Mouse (Mus musculus): ENCODE data around the gene B4galt4. TPM values are rescaled to one million over a fixed set of nuclear protein-coding genes. Genes with fewer than 3 reads are reported as not detected.
"Not testable (repeated sequence)": the region's sequence is repeated elsewhere in the genome, so short reads cannot be mapped to it uniquely, and the experiment has no call there.

Gene B4galt4
- total RNA-seq (2021), result 10 to 100 TPM; 32.9 to 34.2 TPM

GRCm38 (mm10) chr16:38742113-38742658, at the start of gene B4galt4:
Gene B4galt4 (plus strand): TSS chr16:38742264.
- DNase-seq (ENCODE audit: extremely low spot score in 1 of 2, low spot score in 1 of 2), result peak; percentile 70 to 83

DNA sequence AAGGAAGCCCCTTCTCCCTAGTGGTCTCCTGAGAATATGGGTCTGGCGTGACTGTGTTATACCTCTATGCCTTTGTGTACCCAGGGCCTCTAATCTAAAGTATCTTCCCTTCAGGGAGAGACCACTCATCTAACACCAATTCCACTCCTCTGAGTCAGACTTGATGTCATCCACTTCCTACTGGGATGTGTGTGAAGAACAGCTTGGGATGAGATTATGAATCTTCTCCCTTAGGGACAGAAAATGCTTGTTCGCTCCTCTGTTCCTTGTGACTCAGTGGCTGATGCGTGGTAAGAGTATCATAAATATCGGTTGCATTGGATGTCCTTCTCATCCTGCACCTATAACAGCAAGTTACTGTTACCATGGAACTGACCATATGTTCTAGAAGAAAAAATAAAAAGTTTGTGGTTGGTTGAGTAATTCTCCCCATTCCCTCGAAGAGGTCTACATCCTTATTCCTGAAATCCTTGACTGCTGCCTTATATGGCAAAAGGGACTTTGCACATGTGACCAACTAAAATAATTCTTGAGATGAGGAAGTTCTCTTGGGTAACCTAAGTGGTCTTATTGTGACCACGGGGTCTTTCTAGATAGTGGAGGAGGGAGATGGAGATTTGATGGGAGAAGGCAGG, 47.0 kb upstream of the B4galt4 start:
- no peak for DNase-seq (ENCODE audit: extremely low spot score in 1 of 2, low spot score in 1 of 2)

DNA sequence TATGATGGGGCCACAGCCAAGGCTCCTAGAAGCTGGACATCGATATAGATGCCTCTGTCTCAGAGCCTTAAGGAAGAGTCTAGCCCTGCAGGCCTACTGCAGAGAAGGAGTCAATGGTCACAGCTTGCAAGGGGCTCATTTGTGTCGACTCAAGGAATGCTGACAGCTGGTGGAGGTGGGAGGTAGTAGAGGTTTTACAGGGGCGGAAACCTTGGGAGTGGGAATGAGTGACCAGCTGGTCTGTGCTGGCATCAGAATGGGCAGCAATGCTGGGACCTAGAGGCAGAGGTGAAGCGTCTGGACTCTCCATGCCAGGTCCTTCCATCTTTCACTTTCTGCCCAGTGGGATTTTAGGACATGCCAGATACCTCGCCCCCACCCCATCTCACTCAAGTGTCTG, 46.5 kb upstream of the B4galt4 start:
- no peak for DNase-seq (ENCODE audit: extremely low spot score in 1 of 2, low spot score in 1 of 2)

GRCm38 (mm10) chr16:38697611-38698010, 44.5 kb upstream of the B4galt4 start:
- no peak for DNase-seq (ENCODE audit: extremely low spot score in 1 of 2, low spot score in 1 of 2)

GRCm38 (mm10) chr16:38700392-38701162, 41.5 kb upstream of the B4galt4 start:
- no peak for DNase-seq (ENCODE audit: extremely low spot score in 1 of 2, low spot score in 1 of 2)

DNA sequence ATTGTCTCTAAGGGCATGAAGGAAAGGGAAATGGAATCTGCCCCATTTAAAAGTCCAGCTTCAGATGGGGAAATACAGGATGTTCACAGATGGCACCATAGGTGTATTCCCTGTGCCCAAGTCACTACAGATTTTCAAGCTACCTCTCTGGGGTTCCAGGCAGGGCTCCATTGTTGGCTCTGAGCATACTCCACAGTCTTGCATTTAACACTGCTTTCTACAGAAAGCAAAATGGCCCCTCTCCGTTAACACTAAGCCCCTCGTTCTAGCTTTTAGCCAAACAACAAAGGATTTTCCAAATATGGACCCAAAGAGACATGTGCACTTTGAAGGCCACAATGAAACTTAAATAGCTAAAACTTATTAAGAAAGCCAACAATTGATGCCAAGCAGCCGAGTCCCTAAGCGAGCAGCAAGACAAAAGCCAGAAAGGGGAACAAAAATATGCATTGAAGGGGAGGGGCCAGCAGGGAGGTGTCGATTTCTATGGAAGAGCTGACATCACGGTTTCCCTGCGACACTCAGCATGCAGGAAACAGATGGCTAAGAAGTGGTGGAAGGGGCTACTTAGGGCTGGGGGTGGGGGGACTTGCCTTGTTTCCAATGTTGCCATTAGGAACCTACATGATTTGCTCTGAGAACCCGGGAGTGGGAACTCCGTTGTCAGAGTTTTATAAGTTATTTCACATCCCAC, 40.4 kb upstream of the B4galt4 start:
- no peak for DNase-seq (ENCODE audit: extremely low spot score in 1 of 2, low spot score in 1 of 2)

DNA sequence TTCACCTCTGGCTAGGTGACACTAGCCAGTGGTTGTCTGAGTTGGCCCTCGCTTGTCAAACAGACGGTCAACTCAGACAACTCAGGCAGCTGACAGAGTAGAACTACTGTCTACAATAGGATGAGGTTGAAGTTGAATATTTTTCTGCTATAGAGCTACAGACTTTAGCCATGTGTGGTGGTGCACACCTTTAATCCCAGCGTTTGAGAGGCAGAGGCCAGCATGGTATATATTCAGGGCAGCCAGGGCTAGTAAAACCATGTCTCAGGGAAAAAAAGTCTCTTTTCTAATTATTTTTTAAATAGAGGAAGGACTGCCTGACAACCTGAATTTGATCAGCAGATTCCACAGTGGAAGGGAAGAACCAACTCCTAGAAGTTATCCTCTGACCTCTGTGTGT, 39.7 kb upstream of the B4galt4 start:
- no peak for DNase-seq (ENCODE audit: extremely low spot score in 1 of 2, low spot score in 1 of 2)

DNA sequence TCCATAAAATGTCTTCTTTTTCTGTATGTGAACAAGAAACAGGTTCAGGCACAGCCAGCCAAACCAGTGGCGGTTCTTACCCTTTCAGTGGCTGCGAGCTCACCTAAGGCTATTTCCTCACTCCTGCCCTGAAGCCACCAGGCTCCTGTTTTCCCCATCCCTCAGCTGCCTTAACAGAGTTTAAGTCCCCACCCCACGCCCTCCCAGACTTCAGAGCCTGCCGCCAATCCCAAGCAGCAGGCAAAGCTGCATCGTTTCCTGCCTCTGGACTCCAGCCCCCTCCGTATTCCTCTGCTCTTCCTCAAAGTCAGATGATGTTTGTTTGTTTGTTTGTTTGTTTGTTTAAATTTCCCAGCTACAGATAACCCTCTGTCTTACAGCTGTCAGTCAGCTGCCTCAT, 38.6 kb upstream of the B4galt4 start:
- no peak for DNase-seq (ENCODE audit: extremely low spot score in 1 of 2, low spot score in 1 of 2)

DNA sequence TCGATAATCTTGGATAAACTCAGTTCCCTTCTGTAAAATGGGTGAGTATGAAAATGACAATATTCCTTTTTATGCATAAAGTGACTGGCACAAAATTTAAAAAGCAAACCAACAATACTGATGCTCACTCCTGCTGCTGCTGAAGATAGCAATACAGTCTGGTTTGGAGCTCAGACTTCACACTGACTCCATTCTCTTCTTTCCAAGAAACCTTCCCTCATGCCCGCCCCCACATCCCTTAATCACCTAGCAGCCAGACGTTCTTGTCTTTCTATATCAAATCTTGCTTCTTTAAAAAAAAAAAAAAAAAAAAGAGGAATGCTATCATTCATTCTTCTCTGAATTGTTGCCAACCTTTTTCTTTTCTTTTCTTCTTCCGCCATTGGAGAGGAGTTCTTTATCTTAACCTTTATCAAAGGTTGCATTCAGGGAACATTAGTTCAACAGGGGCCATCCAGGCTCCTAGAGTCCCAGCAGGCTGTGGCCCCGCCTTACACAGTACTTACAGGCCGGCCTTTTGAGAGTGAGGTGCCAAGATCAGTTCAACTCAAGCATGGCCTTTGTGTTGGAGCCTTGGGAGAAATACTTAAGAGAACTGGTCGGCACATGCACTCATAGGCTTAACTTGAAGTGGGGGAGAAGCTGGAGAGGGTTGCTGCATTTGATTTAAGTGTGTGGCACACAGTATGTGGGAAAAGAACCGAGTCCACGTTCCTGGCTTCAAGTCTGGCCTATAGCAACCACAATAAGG, 36.4 kb upstream of the B4galt4 start:
- DNase-seq (ENCODE audit: extremely low spot score in 1 of 2, low spot score in 1 of 2), result no peak

DNA sequence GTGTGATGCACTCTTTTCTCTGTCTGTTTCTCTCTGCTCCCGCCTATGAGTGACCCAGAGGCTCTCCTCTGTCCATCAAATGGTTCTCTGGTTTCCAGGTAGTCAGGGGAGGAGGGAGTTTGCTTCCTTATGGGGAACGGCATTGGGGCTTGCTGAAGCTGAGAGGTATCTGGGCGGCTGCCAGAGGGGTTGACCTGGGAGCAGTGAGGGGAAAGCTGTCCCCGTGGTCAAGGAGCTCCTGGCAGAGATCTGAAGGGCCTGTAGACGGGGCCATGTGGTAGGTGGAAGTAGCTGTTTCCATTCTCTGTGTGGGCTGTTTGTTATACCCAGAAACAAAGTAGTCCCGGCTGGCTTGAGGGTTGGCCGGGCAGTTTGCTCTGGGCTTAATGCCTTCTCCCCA, 35.3 kb upstream of the B4galt4 start:
- no peak for DNase-seq (ENCODE audit: extremely low spot score in 1 of 2, low spot score in 1 of 2)

DNA sequence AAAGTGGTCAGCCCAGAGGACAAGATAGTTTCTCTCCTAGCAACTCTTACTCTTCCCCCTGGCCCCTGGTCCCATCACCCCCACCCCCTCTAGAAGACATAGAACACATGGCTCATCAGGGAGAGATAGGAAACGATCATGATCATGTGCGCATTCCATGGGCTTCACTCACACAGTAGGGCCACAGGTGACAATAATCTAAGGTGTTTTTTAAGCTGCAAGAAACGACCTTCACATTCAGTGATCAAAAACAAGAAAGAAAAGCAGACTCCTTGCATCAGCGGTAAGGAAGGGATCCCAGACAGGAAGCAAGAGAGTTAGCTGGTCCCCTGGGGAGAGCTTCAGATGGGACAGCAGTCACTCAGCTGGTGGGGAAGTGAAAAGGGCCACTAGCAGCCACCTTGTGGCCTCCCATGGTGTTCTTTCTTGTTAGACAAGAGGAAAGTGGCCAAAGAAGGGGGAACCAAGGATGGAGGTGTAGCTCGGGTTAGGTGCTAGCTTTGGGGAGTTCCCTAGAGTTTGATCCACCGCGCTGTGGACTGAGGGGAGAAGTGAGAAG, 33.0 kb upstream of the B4galt4 start:
- no peak for DNase-seq (ENCODE audit: extremely low spot score in 1 of 2, low spot score in 1 of 2)

GRCm38 (mm10) chr16:38711245-38711644, 30.8 kb upstream of the B4galt4 start:
- no peak for DNase-seq (ENCODE audit: extremely low spot score in 1 of 2, low spot score in 1 of 2)

GRCm38 (mm10) chr16:38712105-38712504, 30.0 kb upstream of the B4galt4 start:
- no peak for DNase-seq (ENCODE audit: extremely low spot score in 1 of 2, low spot score in 1 of 2)

- DNase-seq (ENCODE audit: extremely low spot score in 1 of 2, low spot score in 1 of 2), result peak; percentile 44 to 50
Measured at GRCm38 (mm10) chr16:38712581-38713403, 29.3 kb upstream of the B4galt4 start, which contains the start of gene Arhgap31. Gene Arhgap31 (minus strand): TSS chr16:38713274.

GRCm38 (mm10) chr16:38713404-38714258, 28.4 kb upstream of the B4galt4 start:
- no peak for DNase-seq (ENCODE audit: extremely low spot score in 1 of 2, low spot score in 1 of 2)

DNA sequence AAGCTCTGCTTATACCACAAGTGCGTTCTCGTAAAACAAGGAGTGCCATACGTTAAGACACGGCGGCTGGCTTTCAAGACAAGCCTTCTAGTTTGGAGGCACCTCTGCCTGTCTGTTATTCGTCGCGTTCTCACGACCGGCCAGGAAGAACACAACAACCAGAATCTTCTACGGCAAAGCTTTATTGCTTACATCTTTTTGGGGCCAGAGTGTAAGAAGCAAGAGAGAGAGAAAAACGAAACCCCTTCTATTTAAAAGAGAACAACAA, 27.9 kb upstream of the B4galt4 start:
- not testable (repeated sequence) for DNase-seq (ENCODE audit: extremely low spot score in 1 of 2, low spot score in 1 of 2)

GRCm38 (mm10) chr16:38721377-38721776, 20.7 kb upstream of the B4galt4 start:
- DNase-seq (ENCODE audit: extremely low spot score in 1 of 2, low spot score in 1 of 2), result no peak

GRCm38 (mm10) chr16:38724256-38724655, 17.8 kb upstream of the B4galt4 start:
- DNase-seq (ENCODE audit: extremely low spot score in 1 of 2, low spot score in 1 of 2), result no peak

- no peak for DNase-seq (ENCODE audit: extremely low spot score in 1 of 2, low spot score in 1 of 2)
Measured at GRCm38 (mm10) chr16:38724974-38725373, 17.1 kb upstream of the B4galt4 start.

Measured in layer of hippocampus, postnatal 25 days (tissue).